Mouse (Mus musculus) bone marrow, adult 2 months (tissue): Measurements from ENCODE around the gene Osgin1.

Source experiments
- CTCF ChIP-seq: fragments of 200-500 bp; IDR thresholded peaks from 2 replicates; pipeline ENCODE4 v1.5.1; 2011; ENCODE audit warnings: low read length, control low read depth; ENCODE audit not compliant: control insufficient read depth, insufficient read depth
- POLR2A ChIP-seq: fragments of 200-500 bp; IDR thresholded peaks from 2 replicates; pipeline ENCODE4 v1.6.1; 2011; ENCODE audit warnings: low read depth, mild to moderate bottlenecking, control low read depth, low read length, borderline replicate concordance; ENCODE audit not compliant: control insufficient read depth

GRCm38 (mm10) chr8:119386988-119387387, 46.9 kb upstream of the Osgin1 start:
- TF ChIP-seq CTCF (no peak), POLR2A (no peak)
